Mouse (Mus musculus): ENCODE measurements at regions not wholly inside any gene's neighbourhood (a gene's known extent, or its start where the extent isn't known, plus 50 kb on each side); places are given as distances from the start of the nearest gene placed in this dataset.
A peak's percentile ranks its signal among the peaks of the same experiment; 100 is the strongest.

- H3K4me3 ChIP-seq, result no peak overlapping the region
- H3K27me3 ChIP-seq, result no peaks in the 10 kb centered on the region
- no peaks in the 10 kb centered on the region for H3K9me3 ChIP-seq
- H3K36me3 ChIP-seq, result no peaks in the 10 kb centered on the region
- ATAC-seq (ENCODE audit: low read depth), result no peak
- H3K9ac ChIP-seq, result no peak overlapping the region
- H3K4me2 ChIP-seq, result no peak overlapping the region
- H3K4me1 ChIP-seq (replicated peaks), result no peaks in the 10 kb centered on the region
- no peak overlapping the region for H3K27ac ChIP-seq (replicated peaks)
Measured at GRCm38 (mm10) chr14:95241946-95242345, 639.1 kb upstream of the 4921530L21Rik start.

- H3K4me1 ChIP-seq (replicated peaks), result no peaks in the 10 kb centered on the region
- H3K4me2 ChIP-seq, result no peak overlapping the region
- no peak overlapping the region for H3K9ac ChIP-seq
- 82% methylated on average over 2 of the region's 2 CpGs for WGBS
- H3K9me3 ChIP-seq, result no peaks in the 10 kb centered on the region
- no peaks in the 10 kb centered on the region for H3K36me3 ChIP-seq
- no peak overlapping the region for H3K4me3 ChIP-seq
- H3K27ac ChIP-seq (replicated peaks), result no peak overlapping the region
- H3K27me3 ChIP-seq, result no peaks in the 10 kb centered on the region
- no peak for ATAC-seq (ENCODE audit: low read depth)
Measured at GRCm38 (mm10) chr14:95248859-95249258, 632.2 kb upstream of the 4921530L21Rik start.

GRCm38 (mm10) chr14:95256110-95256509 is 624.9 kb upstream of the 4921530L21Rik start:
- WGBS, result 54% methylated on average over 4 of the region's 4 CpGs
- Histone ChIP-seq H3K9ac (no peak overlapping the region), H3K4me2 (no peak overlapping the region), H3K4me3 (no peak overlapping the region), H3K27me3 (no peaks in the 10 kb centered on the region), H3K27ac (replicated peaks) (no peak overlapping the region), H3K4me1 (replicated peaks) (no peaks in the 10 kb centered on the region), H3K36me3 (no peaks in the 10 kb centered on the region), H3K9me3 (no peaks in the 10 kb centered on the region)
- no peak for ATAC-seq (ENCODE audit: low read depth)

DNA sequence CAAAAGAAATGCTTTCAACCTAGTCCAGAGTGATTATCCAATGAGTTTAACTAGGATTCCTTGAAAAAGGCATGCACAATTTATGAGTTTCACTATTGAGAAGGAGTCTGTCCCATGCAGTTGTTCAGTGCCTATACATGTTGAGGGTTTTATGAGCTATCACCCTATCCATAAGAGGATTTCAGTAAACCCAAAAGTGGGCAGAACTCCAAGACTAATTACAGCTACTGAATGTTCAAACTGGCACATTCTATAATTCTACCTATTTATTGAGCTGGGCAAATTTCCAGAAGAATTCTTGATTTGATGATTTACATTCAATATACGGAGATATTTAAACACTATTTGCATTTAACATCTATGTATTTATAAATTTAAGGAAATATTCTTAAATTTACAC is 599.6 kb upstream of the 4921530L21Rik start:
- Histone ChIP-seq H3K9ac (no peak overlapping the region), H3K27me3 (no peaks in the 10 kb centered on the region), H3K4me2 (no peak overlapping the region), H3K4me3 (no peak overlapping the region), H3K27ac (replicated peaks) (no peak overlapping the region), H3K4me1 (replicated peaks) (no peaks in the 10 kb centered on the region), H3K36me3 (no peaks in the 10 kb centered on the region), H3K9me3 (no peaks in the 10 kb centered on the region)
- no peak for ATAC-seq (ENCODE audit: low read depth)
- WGBS, result 87% methylated on average over 1 of the region's 1 CpGs

DNA sequence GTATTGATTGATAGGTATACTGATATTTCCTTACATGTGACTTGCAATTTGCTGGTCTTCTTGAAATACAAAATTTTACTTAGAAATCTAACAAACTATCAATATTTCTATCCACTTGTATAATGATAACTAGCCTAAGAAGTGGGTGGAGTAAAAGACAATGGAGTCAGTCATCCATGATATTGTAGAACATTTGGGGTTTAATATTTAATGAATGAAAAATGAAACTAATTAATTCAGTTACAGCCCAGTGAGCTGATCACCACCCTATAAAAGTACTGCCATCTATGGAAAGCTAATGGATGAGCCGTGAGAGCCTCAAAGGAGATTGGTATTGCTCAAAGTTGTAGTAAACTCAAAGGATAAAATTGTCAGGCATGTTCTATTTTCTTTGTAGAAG is 599.0 kb upstream of the 4921530L21Rik start:
- 44% methylated on average over 1 of the region's 1 CpGs for WGBS
- no peak overlapping the region for H3K4me3 ChIP-seq

DNA sequence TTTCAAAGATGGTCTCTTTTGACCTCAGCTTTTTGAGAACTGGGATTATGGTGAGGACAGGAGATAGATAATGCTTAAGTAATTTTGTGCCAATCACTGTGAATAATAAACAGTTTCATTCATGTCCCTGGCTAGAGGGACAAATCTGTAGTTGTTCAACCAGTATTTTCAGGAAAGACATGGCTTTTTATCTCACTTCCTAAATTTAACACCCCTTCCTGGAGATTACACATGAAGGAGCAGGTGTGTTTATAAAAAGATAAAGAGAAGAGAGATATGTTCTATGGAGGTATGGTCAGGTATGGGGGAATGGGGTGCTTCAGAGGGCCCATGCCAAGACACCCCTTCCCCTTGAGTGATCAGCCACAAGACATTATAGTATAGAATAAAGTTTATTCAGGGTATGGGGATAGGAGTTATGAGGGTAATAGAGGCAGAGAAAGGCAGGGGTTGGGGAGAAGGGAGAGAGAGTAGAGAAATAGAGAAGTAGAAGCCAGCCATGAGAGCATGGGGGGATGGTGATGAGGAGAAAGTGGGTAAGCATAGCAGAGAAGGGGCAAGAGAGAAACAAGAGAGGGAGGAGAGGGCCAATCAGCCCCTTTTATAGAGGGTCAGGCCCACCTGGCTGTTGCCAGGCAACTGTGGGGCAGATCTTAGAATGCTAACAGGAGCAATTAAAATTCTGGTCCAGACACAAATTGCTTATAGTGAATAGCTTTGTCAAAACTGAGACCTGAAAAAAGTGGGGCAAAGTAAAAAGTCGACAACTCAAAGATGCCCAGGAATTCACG is 566.7 kb upstream of the 4921530L21Rik start:
- WGBS, result 79% methylated on average over 2 of the region's 2 CpGs
- ATAC-seq (ENCODE audit: low read depth), result no peak

More for the DNA sequence above, 599.0 kb upstream of the 4921530L21Rik start:
- ATAC-seq (ENCODE audit: low read depth), result no peak
- H3K4me2 ChIP-seq, result no peak overlapping the region
- no peaks in the 10 kb centered on the region for H3K27me3 ChIP-seq
- no peaks in the 10 kb centered on the region for H3K4me1 ChIP-seq (replicated peaks)
- no peaks in the 10 kb centered on the region for H3K36me3 ChIP-seq
- no peaks in the 10 kb centered on the region for H3K9me3 ChIP-seq
- no peak overlapping the region for H3K27ac ChIP-seq (replicated peaks)
- no peak overlapping the region for H3K9ac ChIP-seq

GRCm38 (mm10) chr14:95356968-95357367 is 524.1 kb upstream of the 4921530L21Rik start:
- peak; percentile 67; the same call in 1 of the 2 replicates for ATAC-seq (ENCODE audit: low read depth)
- H3K27ac ChIP-seq (replicated peaks), result no peak overlapping the region
- no peak overlapping the region for H3K4me2 ChIP-seq

More for the DNA sequence above, 566.7 kb upstream of the 4921530L21Rik start:
- Histone ChIP-seq H3K27ac (replicated peaks) (no peak overlapping the region), H3K9ac (no peak overlapping the region), H3K36me3 (no peaks in the 10 kb centered on the region), H3K4me3 (no peak overlapping the region), H3K4me1 (replicated peaks) (no peaks in the 10 kb centered on the region), H3K4me2 (no peak overlapping the region), H3K27me3 (no peaks in the 10 kb centered on the region), H3K9me3 (no peaks in the 10 kb centered on the region)

More at GRCm38 (mm10) chr14:95356968-95357367, 524.1 kb upstream of the 4921530L21Rik start:
- Histone ChIP-seq H3K4me1 (replicated peaks) (no peaks in the 10 kb centered on the region), H3K27me3 (no peaks in the 10 kb centered on the region), H3K9me3 (no peaks in the 10 kb centered on the region), H3K9ac (no peak overlapping the region), H3K4me3 (no peak overlapping the region), H3K36me3 (no peaks in the 10 kb centered on the region)
- WGBS, result 61% methylated on average over 10 of the region's 10 CpGs

Data from neural tube, embryonic 13.5 days (tissue).